Mouse (Mus musculus) erythroblast, adult 5-6 weeks (primary cell): ENCODE results near the gene Rpl24. TPM values are rescaled to one million over a fixed set of nuclear protein-coding genes. Genes with fewer than 3 reads are reported as not detected.

Source experiments
- ATAC-seq: replicated peaks from 2 replicates; pipeline ENCODE4 v1.8.0; 2016; ENCODE audit warnings: moderate number of reproducible peaks, mild to moderate bottlenecking, moderate TSS enrichment, inconsistent platforms; ENCODE audit not compliant: poor library complexity, low FRiP score, severe bottlenecking
- total RNA-seq, 2 experiments: library from RNA; stranded (forward) in 1 of 2; stranded (reverse) in 1 of 2; fragments of 150-400 nt in 1 of 2; fragments of 200-764, 138-1000 nt in 1 of 2; gene quantifications; 2 replicates each; pipeline versions ENCODE4 v1.2.3 to v1.2.4; 2015 to 2017; ENCODE audit warnings: low replicate concordance in 2 of 2

Rpl24 gene
- total RNA-seq, 2 experiments from 2014 or later = 212 to 432 TPM

DNA sequence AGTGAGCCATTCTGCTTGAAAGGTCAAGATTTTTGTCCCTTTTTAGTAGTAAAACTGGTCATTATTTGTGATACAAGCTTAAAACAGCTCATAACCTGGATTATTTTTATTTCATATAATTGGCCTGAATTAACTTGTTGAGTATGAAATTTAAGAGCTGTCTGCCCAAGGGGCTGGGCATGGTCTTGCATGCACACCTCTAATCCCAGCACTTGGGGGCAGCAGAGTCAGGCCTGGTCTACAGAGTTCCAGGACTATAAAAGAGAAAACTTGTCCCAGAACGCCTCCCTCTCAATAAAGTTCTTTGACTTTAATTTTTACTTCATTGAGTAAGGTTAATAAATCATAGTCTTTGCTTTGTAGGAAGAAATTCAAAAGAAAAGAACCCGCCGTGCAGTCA, 3.1 kb downstream of the Rpl24 start:
- ATAC-seq = no peak

DNA sequence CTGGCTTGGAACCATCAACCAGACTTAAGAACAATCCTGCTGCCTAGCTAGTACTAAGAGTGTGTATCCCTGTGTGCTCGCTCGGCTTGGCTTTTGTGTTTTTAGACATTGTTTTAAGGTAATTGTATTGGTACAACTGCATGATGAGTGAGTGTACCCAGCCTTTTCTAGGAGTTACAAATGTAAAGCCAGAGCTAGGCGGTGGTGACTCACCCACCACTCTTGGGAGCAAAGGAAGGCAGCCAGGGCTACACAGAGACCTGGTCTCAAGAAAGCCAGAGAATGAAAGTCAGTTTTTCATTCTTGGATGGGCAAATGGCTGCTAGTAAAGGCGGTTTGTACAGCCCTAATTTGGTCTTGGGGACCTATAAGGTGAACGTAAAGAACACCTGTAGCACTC, 4.3 kb downstream of the Rpl24 start:
- ATAC-seq = no peak

DNA sequence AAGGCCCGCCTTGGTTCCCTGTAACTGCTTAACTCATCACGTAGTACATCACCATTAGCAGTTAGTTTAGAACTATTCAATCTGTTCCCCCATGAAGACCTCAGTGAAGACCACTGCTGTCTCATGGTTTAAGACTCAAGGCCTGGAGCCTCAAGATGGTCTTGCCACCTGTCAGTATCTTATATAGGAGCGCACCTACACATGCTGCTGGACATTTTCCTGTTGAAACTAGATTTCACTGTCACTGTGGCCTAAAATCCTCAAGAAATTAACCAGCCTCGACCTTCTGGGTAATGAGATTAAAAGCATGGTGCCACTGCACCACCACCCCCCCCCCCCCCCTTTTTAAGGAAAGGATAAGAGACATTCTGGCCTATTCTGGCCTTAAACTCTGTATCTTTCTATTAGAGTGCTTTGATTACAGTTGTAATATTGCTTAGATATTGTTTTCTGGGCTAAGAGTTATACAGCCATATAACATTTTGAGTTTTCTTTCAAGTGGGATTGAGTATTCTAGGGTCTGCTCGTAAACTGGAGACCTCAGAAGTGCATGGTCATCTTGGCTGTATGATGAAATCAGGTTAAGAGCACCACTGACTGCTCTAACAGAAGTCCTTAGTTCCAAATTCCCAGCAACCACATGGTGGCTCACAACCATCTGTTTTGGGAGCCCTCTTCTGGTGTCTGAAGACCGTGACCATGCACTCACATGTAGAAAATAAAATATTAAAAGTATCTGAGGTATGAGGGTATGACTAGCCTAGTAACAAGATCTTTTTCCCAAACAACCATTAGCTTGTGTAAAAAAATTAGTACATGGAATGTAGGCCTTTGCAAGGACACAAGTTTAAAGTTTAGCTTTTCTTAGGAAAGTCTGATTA, 5.9 kb downstream of the Rpl24 start:
- no peak for ATAC-seq

DNA sequence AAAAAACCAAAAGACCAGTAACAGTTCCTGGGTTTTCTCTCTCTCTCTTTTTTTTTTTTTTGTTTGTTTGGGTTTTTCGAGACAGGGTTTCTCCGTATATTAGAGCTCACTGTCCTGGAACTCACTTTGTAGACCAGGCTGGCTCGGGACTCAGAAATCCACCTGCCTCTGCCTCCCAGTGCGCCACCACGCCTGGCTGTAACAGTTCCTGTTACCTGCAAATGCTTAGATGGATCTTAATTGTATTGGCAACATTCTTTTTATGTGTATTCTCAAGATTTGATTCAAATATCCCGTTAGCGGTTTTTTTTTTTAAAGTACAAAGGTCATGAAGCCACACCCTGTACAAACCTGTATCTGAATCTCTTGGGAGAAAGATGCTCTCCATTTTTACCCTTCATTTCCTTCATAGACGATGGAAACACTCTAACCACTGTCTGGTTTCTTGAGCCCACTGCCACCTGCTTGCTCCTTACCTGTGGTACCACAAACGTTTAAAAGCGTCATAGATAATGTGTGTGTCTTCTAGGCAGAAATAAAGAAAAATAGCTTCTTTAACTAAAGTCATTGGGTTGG, 6.6 kb downstream of the Rpl24 start:
- no peak for ATAC-seq

DNA sequence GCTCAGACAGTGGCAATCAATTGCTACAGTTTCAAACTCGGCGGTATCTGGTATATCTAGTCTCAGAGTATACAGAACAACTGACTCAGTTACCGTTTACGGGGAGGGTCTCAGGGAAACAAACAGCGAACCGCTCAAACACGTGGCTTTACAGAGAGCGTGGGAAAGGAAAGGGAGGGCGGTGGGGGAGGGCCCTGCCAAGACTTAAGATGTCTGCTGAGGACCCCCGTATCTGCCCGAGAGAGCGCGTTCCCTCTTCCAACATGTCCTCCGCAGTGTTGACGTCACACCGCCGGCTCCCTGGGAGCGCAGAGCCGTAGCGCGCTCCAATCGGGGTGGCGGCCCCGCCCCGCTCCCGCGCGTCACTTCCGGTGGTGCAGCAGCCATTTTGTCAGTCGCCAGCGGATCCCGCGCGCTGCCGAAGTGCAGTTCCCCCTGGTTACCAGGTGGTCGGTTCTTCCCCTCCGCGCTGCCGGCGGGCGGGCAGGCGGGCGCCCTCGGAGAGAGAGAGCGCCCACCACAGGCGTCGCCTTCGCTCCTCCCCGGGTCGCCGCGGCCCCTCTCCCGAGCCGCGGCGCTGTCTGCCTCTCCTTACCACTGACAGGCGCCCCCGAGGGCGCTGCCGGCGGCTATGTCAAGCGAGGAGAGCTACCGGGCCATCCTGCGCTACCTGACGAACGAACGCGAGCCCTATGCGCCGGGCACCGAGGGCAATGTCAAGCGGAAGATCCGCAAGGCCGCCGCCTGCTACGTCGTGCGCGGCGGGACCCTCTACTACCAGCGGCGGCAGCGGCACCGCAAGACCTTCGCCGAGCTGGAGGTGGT, 7.6 kb downstream of the Rpl24 start, which contains the start of gene Zbtb11:
Gene Zbtb11 (plus strand): TSS at position 453 of the 825 bp plus-strand sequence.
- ATAC-seq = peak; percentile 91

DNA sequence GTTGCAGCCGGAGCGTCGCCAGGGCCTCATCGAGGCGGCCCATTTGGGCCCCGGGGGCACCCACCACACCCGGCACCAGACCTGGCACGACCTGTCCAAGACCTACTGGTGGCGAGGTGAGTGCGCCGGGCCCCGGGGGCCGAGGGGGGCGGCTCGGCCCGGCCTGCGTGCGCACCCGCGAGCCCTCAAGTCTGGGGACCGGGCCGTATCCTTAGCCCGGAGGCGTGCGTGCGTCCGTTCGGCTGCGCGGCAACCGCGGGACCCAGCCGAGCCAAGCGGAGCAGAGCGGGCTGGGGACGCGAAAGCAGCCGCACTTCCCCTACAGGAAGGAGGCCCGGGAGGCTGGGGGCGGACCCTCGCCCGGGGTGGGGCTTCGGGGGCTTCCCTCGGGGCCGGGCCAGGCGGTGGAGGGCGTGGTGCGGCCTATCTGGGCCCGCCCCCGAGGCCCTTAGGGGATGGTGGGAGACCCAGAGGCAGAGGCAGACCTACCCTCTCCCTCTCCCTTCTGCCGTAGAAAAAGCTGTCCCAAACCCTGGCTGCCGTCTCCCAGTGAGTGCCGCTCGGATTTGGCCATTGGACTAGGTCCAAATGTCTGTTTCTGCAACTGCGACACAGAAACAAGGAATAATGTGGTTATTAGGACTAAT, 8.3 kb downstream of the Rpl24 start:
- peak; percentile 73 for ATAC-seq

DNA sequence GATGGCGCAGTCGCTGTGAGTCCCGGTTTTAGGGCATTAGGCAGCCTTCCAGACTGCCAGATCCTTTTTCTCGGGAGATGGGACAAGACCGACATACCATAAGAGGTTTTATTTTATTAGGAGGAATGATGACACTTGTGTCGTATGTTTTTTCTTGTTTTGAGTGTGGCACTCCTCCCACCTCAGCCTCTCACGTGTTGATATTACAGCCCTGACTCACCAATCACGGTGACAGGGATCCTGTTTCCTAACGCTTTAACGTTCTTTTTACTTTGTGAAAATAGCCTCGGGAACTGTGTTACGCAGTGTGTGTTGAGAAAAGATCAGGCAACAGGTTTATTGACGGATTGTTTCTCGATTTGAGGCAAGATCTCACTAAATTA, 8.8 kb downstream of the Rpl24 start:
- ATAC-seq = peak; percentile 84

DNA sequence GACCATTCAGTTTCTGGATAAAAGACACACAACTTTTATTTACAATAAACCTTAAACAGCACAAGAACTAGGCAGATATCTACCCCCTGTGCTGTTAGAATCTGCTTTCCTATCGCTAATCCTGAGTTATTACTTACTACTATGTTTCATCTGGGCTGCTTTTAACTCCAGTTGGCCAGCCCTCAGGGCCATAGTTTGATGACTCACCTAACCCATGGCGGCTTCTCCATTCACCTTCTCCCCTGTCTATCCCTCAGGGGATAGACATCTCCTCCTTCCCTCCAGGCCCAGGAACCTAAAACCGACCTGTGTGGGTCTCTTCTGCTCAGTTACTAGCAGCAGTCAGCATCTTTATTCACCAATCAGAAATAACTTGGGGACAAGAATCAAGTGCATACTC, 19.9 kb downstream of the Rpl24 start:
- no peak for ATAC-seq

DNA sequence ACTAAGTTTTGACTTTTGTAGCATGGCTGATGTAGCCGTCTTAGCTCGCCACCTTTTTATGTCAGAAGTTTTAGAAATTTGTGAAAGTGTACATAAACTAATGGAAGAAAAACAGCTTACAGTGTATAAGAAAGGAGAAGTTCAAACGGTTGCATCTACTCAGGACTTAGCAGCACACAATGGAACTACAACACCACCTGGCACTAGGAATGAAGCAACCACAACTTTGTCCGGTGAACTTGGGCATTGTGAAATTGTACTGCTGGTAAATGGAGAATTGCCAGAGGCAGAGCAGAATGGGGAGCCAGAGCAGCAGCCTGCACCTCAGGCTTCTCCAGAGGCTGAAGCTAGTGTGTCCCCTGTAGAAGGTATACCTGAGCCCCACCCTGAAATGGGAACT, 24.2 kb downstream of the Rpl24 start:
- ATAC-seq = no peak

DNA sequence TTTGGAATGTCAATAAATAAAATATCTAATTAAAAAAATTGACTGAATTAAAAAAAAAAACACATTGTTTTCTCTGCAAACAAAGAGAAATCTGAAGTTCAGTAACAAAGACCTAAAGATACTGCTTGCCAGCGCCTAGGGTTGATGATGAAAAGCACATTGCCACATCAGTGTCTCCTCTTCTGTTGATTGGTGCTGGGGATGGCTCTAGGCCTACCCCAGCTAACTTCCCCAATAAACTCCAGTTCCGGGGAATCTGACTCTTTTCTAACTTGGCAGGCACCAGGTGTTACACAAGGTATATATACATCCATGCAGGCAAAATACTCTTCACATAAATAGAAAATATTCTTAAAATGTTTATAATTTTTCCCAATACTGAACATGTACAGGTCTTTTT, 28.2 kb downstream of the Rpl24 start:
- ATAC-seq = no peak

DNA sequence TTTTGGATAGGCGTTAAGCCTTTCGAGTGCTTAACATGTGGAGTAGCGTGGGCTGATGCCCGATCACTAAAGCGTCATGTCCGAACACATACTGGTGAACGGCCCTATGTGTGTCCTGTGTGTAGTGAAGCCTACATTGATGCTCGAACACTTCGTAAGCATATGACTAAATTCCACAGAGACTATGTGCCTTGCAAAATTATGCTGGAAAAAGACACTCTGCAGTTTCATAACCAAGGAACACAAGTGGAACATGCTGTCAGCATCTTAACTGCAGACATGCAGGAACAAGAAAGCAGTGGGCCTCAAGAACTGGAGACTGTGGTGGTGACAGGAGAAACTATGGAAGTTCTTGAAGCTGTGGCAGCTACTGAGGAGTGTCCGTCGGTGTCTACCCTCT, 40.7 kb downstream of the Rpl24 start:
- no peak for ATAC-seq

DNA sequence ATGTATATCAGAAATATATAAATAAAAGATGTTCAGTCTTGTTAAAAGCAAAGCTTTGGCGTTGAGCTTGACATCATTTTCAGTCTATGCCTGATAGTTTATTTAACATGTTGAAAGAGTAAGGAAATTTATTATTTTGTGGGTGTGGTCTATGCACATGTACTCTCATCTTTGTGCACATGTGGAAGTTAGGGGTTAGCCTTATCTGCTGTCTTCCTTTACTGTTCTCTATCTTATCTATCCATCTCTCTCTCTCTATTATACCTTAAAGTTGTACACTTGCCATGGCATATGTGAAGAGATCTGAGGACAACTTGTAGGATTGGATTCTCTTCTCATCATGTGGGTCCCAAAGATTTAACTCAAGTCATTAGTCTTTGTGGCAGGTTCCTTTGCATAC, 42.8 kb downstream of the Rpl24 start:
- ATAC-seq = no peak

DNA sequence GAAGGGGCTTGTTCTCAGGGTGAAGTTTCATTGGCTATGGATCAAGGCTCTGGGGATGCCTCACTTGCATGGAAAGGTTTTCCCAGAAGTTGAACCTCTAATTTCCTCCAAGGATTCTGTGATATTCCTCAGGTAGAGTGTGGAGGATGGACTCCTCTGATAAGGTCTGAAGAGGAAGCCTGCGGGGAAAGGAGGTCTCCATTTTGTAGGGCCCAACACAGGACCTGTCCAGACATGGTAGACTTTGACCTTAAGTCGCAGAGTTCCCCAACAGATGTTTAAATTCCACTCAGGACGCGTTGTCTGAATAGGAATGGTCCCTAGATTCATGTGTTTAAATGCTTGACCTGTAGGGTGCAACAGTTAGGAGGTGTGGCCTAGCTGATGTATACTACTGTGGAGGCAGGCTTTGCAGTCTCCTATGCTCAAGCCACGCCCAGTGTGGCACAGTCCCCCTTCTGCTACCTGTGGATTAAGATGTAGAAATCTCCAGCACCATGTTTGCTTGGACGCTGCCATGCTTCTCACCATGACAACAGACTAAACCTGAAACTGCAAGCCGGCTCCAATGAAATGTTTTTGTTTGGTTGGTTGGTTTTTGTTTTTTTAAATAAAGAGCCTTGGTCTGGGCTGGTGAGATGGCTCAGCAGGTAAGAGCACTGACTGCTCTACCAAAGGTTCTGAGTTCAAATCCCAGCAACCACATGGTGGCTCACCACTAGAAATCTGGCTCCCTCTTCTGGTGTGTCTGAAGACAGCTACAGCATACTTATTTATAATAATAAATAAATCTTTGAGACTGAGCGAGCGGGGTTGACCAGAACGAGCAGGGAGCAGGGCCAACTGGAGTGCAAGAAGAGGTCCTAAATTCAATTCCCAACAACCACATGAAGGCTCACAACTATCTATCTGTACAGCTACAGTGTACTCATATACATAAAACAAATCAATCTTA, 47.0 kb downstream of the Rpl24 start:
- peak; percentile 47 for ATAC-seq

DNA sequence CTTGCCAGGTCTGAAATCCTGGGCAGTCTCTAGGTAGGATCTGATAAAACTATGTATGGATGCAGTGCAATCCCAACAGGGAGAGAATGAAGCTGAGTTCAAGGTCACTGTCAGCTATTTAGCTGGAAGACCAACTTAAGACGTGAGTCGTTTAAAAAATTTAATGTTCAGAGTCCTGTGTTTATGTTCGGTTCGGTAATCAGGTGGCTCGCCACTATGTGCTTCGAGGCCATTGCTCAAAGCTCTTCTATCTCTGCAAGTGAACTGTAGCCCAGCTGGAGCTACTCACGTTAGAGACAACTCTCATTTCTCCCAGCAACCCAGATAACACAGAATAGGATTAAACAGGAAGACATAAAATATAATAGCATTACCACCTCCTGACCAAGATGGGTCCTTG, 48.0 kb downstream of the Rpl24 start:
- ATAC-seq = no peak

DNA sequence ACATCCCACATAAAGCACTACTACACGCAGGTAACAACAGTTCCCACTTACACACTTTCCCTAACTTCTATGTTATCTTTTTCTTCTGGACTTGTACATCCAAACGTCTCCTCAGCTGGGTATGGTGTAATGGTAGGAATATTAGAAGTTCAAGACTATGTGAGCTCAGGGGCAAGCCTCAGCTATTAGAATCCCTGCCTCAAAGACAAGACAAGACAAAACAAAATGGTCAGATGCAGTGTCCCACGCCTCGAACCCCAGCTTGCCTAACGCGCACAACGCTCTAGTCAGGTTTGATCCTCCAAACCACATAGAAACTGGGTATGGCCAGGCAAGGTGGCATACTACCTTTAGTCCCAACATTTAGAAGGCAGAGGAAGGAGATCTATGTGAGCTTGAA, 53.6 kb downstream of the Rpl24 start:
- ATAC-seq = 0 out of 2 replicates have a peak, but pooled peaks have one; percentile 31
